Mouse (Mus musculus): ENCODE data around the gene Arhgef12. TPM values are rescaled to one million over a fixed set of nuclear protein-coding genes. Genes with fewer than 3 reads are reported as not detected.
"Not testable (repeated sequence)": the region's sequence is repeated elsewhere in the genome, so short reads cannot be mapped to it uniquely, and the experiment has no call there.

Gene Arhgef12
- polyA plus RNA-seq, 1 experiment, result 48.0 TPM

DNA sequence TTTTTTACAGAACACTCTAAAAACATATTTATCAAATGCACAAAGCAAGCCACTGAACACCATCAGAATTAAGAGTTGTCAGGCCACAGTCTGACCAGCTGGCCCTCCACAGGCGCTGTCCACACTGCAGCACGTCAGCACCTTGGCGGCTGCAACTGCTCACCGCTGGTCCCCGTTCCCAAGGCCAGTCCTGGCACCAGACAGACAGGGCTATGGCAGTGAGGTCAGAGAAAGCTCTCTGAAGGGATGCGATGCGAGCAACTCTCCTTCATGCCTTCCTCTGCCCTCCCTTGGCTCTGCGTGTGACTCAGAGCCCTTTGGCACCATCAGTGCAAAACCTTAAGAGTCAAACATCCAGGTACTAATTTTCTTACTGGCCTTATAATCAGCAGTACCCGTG lies 139.3 kb downstream of the Arhgef12 start:
- H3K4me1 ChIP-seq (ENCODE audit: control insufficient read depth, insufficient read depth, low read length), result no peaks in the 10 kb centered on the region
- no peak overlapping the region for H3K4me3 ChIP-seq (ENCODE audit: insufficient read depth, low read depth, low read length)
- WGBS, result 84% methylated on average over 9 of the region's 9 CpGs
- no peak for TF ChIP-seq CTCF (conservative IDR thresholded peaks at IDR 0.05; ENCODE audit: insufficient read depth, insufficient read length, low read depth, low read length)
- TF ChIP-seq POLR2A (IDR thresholded peaks at IDR 0.05; ENCODE audit: low read depth, low read length), result no peak
- H3K27ac ChIP-seq (ENCODE audit: insufficient read depth, low read depth, low read length), result no peak overlapping the region
- no peak for DNase-seq
- no peaks in the 10 kb centered on the region for H3K27me3 ChIP-seq (replicated peaks; ENCODE audit: control insufficient read depth, insufficient read depth, low read length)
- peaks cover 16% of the 10 kb centered on the region for H3K36me3 ChIP-seq (ENCODE audit: control insufficient read depth, insufficient read depth, low read length)

DNA sequence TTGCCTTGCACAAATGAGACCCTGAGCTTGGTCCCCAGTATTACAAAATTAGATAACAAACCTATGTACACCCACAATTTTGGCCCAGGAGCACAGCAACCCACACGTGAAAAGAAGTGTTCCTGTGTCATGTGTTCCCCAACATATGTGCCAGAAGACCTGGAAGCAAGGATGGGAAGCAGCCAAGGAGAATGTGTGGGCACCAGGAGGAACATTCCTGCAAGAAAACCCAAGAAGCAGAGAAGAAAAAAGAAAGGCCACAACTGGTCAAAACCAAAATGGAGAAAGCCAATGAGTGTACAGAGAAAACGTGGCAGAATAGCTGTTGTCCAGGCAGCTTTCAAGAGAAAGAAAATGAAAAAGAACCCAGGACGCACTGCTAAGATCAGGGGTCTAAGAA lies 142.2 kb downstream of the Arhgef12 start:
- not testable (repeated sequence) for DNase-seq; H3K27me3 ChIP-seq (replicated peaks; ENCODE audit: control insufficient read depth, insufficient read depth, low read length); H3K4me1 ChIP-seq (ENCODE audit: control insufficient read depth, insufficient read depth, low read length); H3K4me3 ChIP-seq (ENCODE audit: insufficient read depth, low read depth, low read length); H3K36me3 ChIP-seq (ENCODE audit: control insufficient read depth, insufficient read depth, low read length); H3K27ac ChIP-seq (ENCODE audit: insufficient read depth, low read depth, low read length)
- WGBS, result 84% methylated on average over 3 of the region's 3 CpGs

DNA sequence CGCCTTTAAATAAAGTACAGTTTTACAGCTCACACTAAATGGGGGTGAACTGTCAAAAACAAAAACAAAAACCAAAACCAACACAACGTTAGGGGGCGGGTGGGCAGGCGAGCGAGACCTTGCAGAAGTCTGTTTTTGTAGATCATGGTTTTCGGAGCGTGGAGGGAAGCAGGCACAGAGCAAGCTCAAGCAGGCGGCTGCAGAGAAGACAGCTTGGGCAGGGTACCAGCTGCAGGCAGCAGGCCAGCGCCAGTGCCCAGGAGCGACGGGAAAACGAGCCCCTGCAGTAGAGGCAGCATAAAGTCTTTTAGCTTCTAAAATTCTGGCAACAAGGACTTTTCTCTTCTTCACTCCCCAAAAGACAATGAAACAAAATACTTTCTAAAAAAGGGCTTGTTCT lies 142.7 kb downstream of the Arhgef12 start:
- 62% methylated on average over 12 of the region's 12 CpGs for WGBS
- H3K4me3 ChIP-seq (ENCODE audit: insufficient read depth, low read depth, low read length), result no peak overlapping the region

GRCm38 (mm10) chr9:42962506-42962905 lies 144.5 kb downstream of the Arhgef12 start:
- H3K36me3 ChIP-seq (ENCODE audit: control insufficient read depth, insufficient read depth, low read length), result 0 out of 2 replicates have a peak, but pooled peaks cover 1% of the 10 kb centered on the region
- WGBS, result 63% methylated on average over 6 of the region's 6 CpGs
- no peak overlapping the region for H3K27ac ChIP-seq (ENCODE audit: insufficient read depth, low read depth, low read length)
- peak; percentile 52 for DNase-seq
- no peak overlapping the region for H3K4me3 ChIP-seq (ENCODE audit: insufficient read depth, low read depth, low read length)
- TF ChIP-seq CTCF (conservative IDR thresholded peaks at IDR 0.05; ENCODE audit: insufficient read depth, insufficient read length, low read depth, low read length) (no peak), POLR2A (IDR thresholded peaks at IDR 0.05; ENCODE audit: low read depth, low read length) (no peak)
- no peaks in the 10 kb centered on the region for H3K27me3 ChIP-seq (replicated peaks; ENCODE audit: control insufficient read depth, insufficient read depth, low read length)
- H3K4me1 ChIP-seq (ENCODE audit: control insufficient read depth, insufficient read depth, low read length), result no peaks in the 10 kb centered on the region

More for the DNA sequence above, 142.7 kb downstream of the Arhgef12 start:
- Histone ChIP-seq H3K4me1 (ENCODE audit: control insufficient read depth, insufficient read depth, low read length) (no peaks in the 10 kb centered on the region), H3K36me3 (ENCODE audit: control insufficient read depth, insufficient read depth, low read length) (peaks cover 6% of the 10 kb centered on the region), H3K27me3 (replicated peaks; ENCODE audit: control insufficient read depth, insufficient read depth, low read length) (no peaks in the 10 kb centered on the region), H3K27ac (ENCODE audit: insufficient read depth, low read depth, low read length) (no peak overlapping the region)
- DNase-seq, result no peak
- no peak for TF ChIP-seq CTCF (conservative IDR thresholded peaks at IDR 0.05; ENCODE audit: insufficient read depth, insufficient read length, low read depth, low read length)
- no peak for TF ChIP-seq POLR2A (IDR thresholded peaks at IDR 0.05; ENCODE audit: low read depth, low read length)

- Histone ChIP-seq H3K27ac (ENCODE audit: insufficient read depth, low read depth, low read length) (no peak overlapping the region), H3K4me1 (ENCODE audit: control insufficient read depth, insufficient read depth, low read length) (no peaks in the 10 kb centered on the region), H3K4me3 (ENCODE audit: insufficient read depth, low read depth, low read length) (no peak overlapping the region), H3K27me3 (replicated peaks; ENCODE audit: control insufficient read depth, insufficient read depth, low read length) (no peaks in the 10 kb centered on the region), H3K36me3 (ENCODE audit: control insufficient read depth, insufficient read depth, low read length) (no peaks in the 10 kb centered on the region)
- no peak for DNase-seq
- TF ChIP-seq POLR2A (IDR thresholded peaks at IDR 0.05; ENCODE audit: low read depth, low read length) (no peak), CTCF (conservative IDR thresholded peaks at IDR 0.05; ENCODE audit: insufficient read depth, insufficient read length, low read depth, low read length) (no peak)
- 66% methylated on average over 7 of the region's 7 CpGs for WGBS
Observed at GRCm38 (mm10) chr9:42958401-42958800, 148.6 kb downstream of the Arhgef12 start.

- TF ChIP-seq CTCF (conservative IDR thresholded peaks at IDR 0.05; ENCODE audit: insufficient read depth, insufficient read length, low read depth, low read length), result no peak
- TF ChIP-seq POLR2A (IDR thresholded peaks at IDR 0.05; ENCODE audit: low read depth, low read length), result no peak
- no peaks in the 10 kb centered on the region for H3K4me1 ChIP-seq (ENCODE audit: control insufficient read depth, insufficient read depth, low read length)
- 59% methylated on average over 1 of the region's 1 CpGs for WGBS
- H3K36me3 ChIP-seq (ENCODE audit: control insufficient read depth, insufficient read depth, low read length), result no peaks in the 10 kb centered on the region
- no peak overlapping the region for H3K27ac ChIP-seq (ENCODE audit: insufficient read depth, low read depth, low read length)
- H3K27me3 ChIP-seq (replicated peaks; ENCODE audit: control insufficient read depth, insufficient read depth, low read length), result peaks cover 3% of the 10 kb centered on the region
- no peak for DNase-seq
- H3K4me3 ChIP-seq (ENCODE audit: insufficient read depth, low read depth, low read length), result no peak overlapping the region
Observed at GRCm38 (mm10) chr9:42948381-42948780, 158.7 kb downstream of the Arhgef12 start.

DNA sequence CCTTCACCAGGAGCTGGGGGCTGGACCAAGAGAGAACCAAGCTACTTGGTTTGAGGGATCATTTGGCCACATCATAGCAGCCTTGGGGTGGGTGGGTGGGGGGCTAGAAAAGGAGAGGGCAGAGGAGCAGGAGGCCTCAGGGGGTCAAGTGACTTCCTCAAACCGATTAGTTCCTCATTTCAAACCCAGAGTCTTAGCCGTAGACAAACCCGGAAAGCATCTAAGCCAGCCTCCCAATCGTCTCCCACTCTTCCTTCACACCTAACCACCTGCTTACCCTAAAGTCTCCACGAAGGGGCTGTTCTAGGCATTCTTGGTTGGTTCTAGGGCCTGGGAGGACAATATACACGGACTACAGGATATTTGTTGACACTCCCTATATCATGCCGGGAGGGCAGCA lies 161.9 kb downstream of the Arhgef12 start:
- no peak for DNase-seq
- H3K4me1 ChIP-seq (ENCODE audit: control insufficient read depth, insufficient read depth, low read length), result no peaks in the 10 kb centered on the region
- H3K27me3 ChIP-seq (replicated peaks; ENCODE audit: control insufficient read depth, insufficient read depth, low read length), result peaks cover 3% of the 10 kb centered on the region
- no peak for TF ChIP-seq POLR2A (IDR thresholded peaks at IDR 0.05; ENCODE audit: low read depth, low read length)
- no peak for TF ChIP-seq CTCF (conservative IDR thresholded peaks at IDR 0.05; ENCODE audit: insufficient read depth, insufficient read length, low read depth, low read length)
- WGBS, result 74% methylated on average over 7 of the region's 7 CpGs
- no peak overlapping the region for H3K4me3 ChIP-seq (ENCODE audit: insufficient read depth, low read depth, low read length)
- H3K36me3 ChIP-seq (ENCODE audit: control insufficient read depth, insufficient read depth, low read length), result no peaks in the 10 kb centered on the region
- no peak overlapping the region for H3K27ac ChIP-seq (ENCODE audit: insufficient read depth, low read depth, low read length)

- peaks cover 3% of the 10 kb centered on the region for H3K27me3 ChIP-seq (replicated peaks; ENCODE audit: control insufficient read depth, insufficient read depth, low read length)
- H3K36me3 ChIP-seq (ENCODE audit: control insufficient read depth, insufficient read depth, low read length), result no peaks in the 10 kb centered on the region
- WGBS, result 1% methylated on average over 52 of the region's 52 CpGs
- peak overlapping the region; percentile 30 for H3K4me3 ChIP-seq (ENCODE audit: insufficient read depth, low read depth, low read length)
- peak; percentile 82 for DNase-seq
- TF ChIP-seq POLR2A (IDR thresholded peaks at IDR 0.05; ENCODE audit: low read depth, low read length) (no peak), CTCF (conservative IDR thresholded peaks at IDR 0.05; ENCODE audit: insufficient read depth, insufficient read length, low read depth, low read length) (peak; percentile 86)
- no peaks in the 10 kb centered on the region for H3K4me1 ChIP-seq (ENCODE audit: control insufficient read depth, insufficient read depth, low read length)
- no peak overlapping the region for H3K27ac ChIP-seq (ENCODE audit: insufficient read depth, low read depth, low read length)
Observed at GRCm38 (mm10) chr9:42944536-42945006, 162.5 kb downstream of the Arhgef12 start.

Data from kidney, adult 2 months (tissue).